Mouse (Mus musculus): ENCODE measurements around the gene Slc25a43.

DNA sequence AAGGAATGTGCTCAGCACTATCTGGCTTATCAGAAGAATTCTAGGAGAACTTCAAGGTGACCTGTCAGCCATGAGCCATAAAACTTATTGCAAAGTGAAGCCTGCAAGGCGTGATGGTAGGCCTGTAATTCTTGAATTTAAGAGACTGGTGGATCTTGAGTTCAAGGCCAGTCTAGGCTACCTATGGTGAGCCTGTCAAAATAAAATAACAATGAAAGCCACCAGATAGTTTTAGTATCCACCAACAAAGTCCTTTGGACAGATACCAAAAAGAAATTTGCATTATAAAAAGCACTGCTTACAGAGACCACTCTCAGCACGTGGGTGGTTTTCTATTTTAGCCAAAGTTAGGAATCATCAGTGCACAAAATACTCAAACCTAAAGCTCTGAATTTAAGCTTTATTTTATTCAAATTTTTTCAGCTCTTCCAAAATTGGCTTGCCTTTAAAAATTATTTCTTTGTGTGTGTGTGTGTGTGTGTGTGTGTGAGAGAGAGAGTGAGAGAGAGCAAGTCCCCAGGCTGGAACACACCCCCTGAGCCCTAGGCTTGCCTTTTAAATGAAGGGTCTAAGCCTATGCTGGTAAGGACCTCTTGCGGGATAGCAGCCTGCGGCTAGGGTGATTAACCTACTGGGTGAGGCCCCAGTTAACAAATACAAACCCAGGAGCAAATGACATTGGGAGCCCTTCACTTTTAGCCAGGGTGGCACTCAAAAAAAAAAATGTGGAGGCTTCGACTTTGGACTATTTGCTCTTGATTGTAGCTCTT, 62.2 kb downstream of the Slc25a43 start:
- no peak for TF ChIP-seq POLR2A (IDR thresholded peaks at IDR 0.05; ENCODE audit: insufficient read depth, low read depth, low read length)
- TF ChIP-seq CTCF (IDR thresholded peaks at IDR 0.05): no peak
- no peak for TF ChIP-seq EP300 (IDR thresholded peaks at IDR 0.05; ENCODE audit: insufficient read depth, low read depth, low read length)
